Mouse (Mus musculus) stomach, adult 2 months (tissue): Measurements from ENCODE around the gene Acot8. TPM values are rescaled to one million over a fixed set of nuclear protein-coding genes. Genes with fewer than 3 reads are reported as not detected.

Experiments used
- polyA plus RNA-seq: library from polyadenylated mRNA; depleted of rRNA; stranded (reverse); fragments of >200 nt; gene quantifications from 2 replicates; pipeline ENCODE4 v1.2.3, GENCODE M21; 2012; rRNA removed

The Acot8 gene
- 37.1 and 48.4 TPM in 2 replicates for polyA plus RNA-seq

DNA sequence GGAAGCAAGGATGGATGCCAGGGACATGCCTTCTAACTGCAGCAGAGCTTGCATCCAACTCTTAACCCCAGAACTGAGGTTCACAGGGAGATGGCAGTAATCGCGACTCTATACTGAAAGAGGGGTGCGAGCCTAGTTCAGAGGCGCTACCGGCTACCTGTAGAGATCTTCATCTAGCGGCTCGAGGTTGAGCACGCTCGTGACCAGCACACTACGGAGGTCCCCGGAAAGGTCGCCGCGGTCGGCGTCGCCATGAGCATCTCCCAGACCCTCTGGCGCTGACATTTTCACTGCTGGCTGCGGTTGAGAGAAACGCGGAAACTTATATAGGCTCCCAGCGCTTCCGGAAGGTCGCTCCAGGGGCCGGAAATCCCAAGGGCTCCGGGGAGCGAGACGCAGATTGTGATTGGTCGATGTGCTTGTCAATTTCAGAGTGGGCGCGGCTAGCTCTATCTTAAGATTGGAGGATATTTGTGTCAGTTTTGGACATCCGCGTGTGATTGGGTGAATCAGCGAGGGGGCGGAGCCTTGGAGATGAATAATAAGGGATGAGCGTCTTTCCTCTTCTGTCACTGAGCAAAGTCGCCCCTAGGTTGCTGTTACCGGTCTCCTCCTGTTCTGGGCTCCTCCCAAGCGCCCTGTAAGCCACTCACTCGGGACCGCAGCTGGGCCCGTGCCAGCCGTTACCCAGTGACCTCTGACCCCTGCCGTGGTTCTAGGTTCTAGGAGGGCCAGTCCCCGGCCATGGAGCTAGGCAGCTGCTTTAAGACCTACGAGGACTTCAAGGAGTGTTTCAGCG is at the start of gene Acot8, which contains the start of gene Zswim3:
Gene Acot8 (minus strand): TSS at position 350 of the 799 bp plus-strand sequence.
Gene Zswim3 (plus strand): TSS at position 566 of the 799 bp plus-strand sequence.

GRCm38 (mm10) chr2:164833314-164833959 is 28.8 kb upstream of the Acot8 start, which contains the start of gene Neurl2:
Gene Neurl2 (minus strand): TSS chr2:164833456.

DNA sequence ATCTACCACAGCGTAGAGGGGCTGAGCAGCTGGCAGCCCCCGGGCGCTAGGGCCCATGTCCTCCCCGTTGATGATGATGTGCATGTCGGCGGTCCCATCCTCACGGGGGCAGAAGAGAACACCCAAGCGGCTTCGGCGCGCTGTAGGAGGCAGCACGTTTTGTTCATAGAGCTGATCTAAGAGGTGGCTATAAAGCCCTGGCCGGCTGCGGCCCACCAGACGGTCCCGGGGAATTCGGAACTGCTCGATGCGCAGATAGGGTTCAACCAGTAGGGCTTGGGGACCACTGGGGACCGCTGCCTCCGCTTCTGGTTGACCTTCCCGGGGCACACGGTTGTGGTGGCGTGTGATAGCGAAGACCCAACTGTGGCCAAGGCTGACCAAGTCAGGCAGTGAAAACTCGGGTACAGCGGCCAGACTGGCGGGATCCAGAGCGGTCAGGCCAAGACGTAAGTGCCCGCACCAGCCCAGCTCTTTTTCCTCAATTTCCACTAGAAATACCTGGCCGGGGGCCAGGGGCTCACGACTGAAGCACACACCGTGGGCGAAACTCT is 28.1 kb upstream of the Acot8 start, which contains the start of gene Ctsa:
Gene Ctsa (plus strand): TSS at position 126 of the 554 bp plus-strand sequence.

GRCm38 (mm10) chr2:164828437-164828836 is 23.8 kb upstream of the Acot8 start, which contains the start of gene Spata25:
Gene Spata25 (minus strand): TSS chr2:164828537.

DNA sequence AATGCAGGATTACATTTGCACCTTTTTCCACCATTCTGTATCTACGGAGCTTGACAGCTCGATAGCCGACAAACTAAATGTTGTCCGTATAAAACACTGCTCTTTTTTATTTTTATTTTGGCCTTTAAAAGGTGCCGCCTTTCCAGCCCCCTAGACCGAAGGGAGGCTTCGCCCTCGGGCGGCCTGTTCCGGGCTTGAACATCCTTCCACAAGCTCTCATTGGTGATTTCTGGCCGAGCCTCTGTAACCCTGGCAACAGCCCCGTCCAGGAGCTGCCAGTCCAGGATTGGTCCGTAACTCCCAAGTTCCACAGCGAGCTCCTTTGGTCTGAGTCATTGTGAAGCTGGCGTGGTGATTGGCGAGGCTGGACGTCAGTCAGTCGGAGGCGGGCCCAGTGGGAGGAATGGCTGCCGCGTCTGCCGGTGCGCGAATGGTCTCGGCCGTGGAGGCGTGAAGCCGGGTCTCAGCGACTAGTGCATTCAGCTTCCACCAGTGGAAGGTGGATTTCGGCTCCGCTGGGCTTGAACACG is 18.0 kb upstream of the Acot8 start, which contains the start of gene Zswim1:
Gene Zswim1 (plus strand): TSS at position 51 of the 530 bp plus-strand sequence.

DNA sequence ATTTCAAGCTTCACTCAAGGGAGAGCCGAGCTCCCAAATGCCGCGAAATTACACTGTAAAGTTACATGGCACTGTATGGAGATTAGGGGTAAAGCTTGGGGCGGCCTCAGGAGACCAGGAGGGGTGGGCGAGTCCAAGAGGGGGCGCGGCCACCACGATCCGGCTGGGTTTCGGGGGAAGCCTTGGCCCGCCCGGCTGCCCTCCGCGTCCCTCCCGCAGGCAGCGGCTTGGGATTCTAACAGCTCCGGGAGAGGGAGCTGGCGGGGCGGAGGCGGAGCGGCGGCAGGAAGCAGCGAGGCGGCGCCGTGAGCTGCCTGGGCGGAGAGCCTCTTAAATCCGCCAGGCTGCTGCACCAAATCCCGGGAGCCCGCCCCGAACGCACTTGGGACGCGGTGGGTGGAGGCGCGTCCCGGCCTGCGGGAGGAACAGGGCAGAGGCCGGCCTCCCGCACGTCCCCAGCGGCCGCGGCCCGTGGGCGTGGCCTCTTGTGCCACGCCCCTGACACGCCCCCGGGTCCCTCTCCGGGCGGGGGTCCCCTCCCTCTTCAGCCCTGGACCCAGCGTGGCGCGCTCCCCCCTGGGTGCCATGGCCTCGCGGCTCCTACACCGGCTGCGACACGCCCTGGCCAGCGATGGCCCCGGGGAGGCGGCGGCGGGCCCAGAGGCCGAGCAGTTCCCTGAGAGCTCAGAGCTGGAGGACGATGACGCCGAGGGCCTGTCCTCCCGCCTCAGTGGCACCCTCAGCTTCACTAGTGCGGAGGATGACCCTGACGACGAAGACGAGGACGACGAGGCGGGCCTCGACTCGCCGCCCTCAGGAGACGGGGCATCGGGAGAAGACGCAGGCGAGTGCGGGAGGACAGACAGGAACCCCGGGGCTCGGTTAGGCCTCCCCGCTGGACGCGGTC is 18.9 kb downstream of the Acot8 start, which contains the start of gene Snx21:
Gene Snx21 (plus strand): TSS at position 343 of the 907 bp plus-strand sequence.

GRCm38 (mm10) chr2:164779481-164780086 is 25.1 kb downstream of the Acot8 start, which contains the start of gene Tnnc2:
Gene Tnnc2 (minus strand): TSS chr2:164779967.

DNA sequence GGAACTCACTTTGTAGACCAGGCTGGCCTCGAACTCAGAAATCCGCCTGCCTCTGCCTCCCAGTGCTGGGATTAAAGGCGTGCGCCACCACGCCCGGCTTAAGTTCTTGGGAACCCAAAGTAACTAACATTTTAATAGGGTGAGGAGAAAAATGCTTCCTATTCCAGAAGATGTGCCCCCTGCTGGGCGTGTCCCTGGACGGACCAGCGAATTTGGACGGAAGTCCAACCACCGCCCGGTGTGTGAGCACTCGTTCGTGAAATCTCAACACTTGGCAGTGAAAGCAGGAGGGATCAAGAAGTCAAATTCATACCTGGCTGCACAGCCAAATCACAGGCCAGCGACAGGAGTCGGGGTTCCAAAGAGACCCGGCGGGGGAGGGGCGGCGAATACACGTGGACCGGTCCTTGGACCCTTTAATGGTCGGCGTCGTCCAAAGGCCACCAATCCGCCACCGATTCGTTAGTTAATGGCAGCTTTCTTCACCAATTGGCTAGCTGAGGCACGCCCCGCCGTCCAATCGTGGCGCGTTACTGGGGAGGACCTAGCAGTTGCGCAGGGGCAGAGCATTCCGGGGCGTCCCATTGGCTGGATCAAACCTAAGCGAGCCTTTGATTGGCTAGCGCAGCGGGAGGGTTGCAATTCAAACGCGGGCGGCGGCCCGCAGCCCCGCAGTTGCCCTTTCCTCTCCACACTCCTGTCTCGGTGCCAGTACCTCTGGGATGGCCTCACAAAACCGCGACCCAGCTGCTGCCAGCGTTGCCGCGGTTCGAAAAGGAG is 35.2 kb downstream of the Acot8 start, which contains the start of gene Ube2c:
Gene Ube2c (plus strand): TSS at position 641 of the 780 bp plus-strand sequence.

DNA sequence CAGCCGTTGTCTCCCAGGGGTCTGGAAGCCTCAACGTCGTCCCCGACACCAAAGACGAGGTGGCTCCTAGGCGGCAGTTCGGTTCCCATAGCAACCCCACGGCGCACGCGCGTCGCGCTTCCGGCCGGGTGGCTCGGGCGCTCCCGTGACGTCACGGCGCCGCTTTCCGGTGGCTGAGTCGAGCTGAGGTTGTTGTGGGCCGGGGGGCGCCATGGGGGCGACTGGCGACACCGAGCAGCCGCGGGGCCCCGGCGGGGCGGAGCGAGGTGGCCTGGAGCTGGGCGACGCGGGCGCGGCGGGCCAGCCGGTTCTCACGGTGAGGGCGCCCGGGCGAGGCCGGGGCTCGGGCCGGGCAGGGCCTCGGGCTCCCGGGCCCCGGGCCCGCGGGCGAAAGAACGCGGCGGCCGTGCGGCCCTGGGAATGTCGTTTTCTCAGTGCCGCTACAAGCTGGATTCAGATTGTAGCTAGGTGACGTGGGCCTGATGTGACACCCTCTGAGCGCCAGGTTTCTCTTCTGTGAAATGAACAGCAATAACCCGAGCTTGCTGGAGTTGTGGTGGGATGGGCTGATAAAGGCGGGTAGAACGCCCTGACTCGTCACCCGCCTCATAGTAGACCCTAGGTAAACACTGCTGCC is 58.7 kb downstream of the Acot8 start, which contains the start of the genes Wfdc3 and Dnttip1:
Gene Wfdc3 (minus strand): TSS at position 89 of the 637 bp plus-strand sequence.
Gene Dnttip1 (plus strand): TSS at position 141 of the 637 bp plus-strand sequence.

Other genes with a start within 250 kb of the Acot8 start
- gene Wfdc2, start 242.5 kb downstream of the Acot8 start, polyA plus RNA-seq: 41.0 and 51.1 TPM in 2 replicates
- gene Spint3, start 231.4 kb downstream of the Acot8 start, polyA plus RNA-seq: 0.43 TPM in 1 of 2 replicates, not detected in the other
- 0.08 and 0.14 TPM in 2 replicates for gene Wfdc6a, start 219.4 kb downstream of the Acot8 start, polyA plus RNA-seq
- 0.19 TPM in 1 of 2 replicates, not detected in the other for gene Eppin, start 211.3 kb downstream of the Acot8 start, polyA plus RNA-seq
- 0.11 TPM in 1 of 2 replicates, not detected in the other for gene Wfdc6b, start 191.4 kb downstream of the Acot8 start, polyA plus RNA-seq
- gene Wfdc8, start 191.3 kb downstream of the Acot8 start, polyA plus RNA-seq: 0.26 TPM in 1 of 2 replicates, not detected in the other
- 0.09 TPM in 1 of 2 replicates, not detected in the other for gene Wfdc16, start 166.1 kb downstream of the Acot8 start, polyA plus RNA-seq
- 0.30 and 3.4 TPM in 2 replicates for gene Wfdc10, start 148.8 kb downstream of the Acot8 start, polyA plus RNA-seq
- not detected in 2 replicates for gene Wfdc9, start 148.3 kb downstream of the Acot8 start, polyA plus RNA-seq
- not detected in 2 replicates for gene Wfdc11, start 130.8 kb downstream of the Acot8 start, polyA plus RNA-seq
- 0.75 and 2.0 TPM in 2 replicates for gene Wfdc13, start 119.8 kb downstream of the Acot8 start, polyA plus RNA-seq
- 0.20 TPM in 1 of 2 replicates, not detected in the other for gene Spint4, start 106.4 kb downstream of the Acot8 start, polyA plus RNA-seq
- not detected in 2 replicates for gene Spint5, start 89.6 kb downstream of the Acot8 start, polyA plus RNA-seq
- gene Wfdc3, start 59.0 kb downstream of the Acot8 start, polyA plus RNA-seq: 0.22 TPM in 1 of 2 replicates, not detected in the other
- 9.0 and 25.3 TPM in 2 replicates for gene Dnttip1, start 58.9 kb downstream of the Acot8 start, polyA plus RNA-seq
- 31.9 and 34.3 TPM in 2 replicates for gene Ube2c, start 35.0 kb downstream of the Acot8 start, polyA plus RNA-seq
- 33.7 and 34.0 TPM in 2 replicates for gene Tnnc2, start 24.9 kb downstream of the Acot8 start, polyA plus RNA-seq
- 15.0 and 20.3 TPM in 2 replicates for gene Snx21, start 19.1 kb downstream of the Acot8 start, polyA plus RNA-seq
- 0.58 and 1.1 TPM in 2 replicates for gene Zswim3, start 216 bp upstream of the Acot8 start, polyA plus RNA-seq
- 8.0 and 8.1 TPM in 2 replicates for gene Zswim1, start 17.8 kb upstream of the Acot8 start, polyA plus RNA-seq
- gene Spata25, start 23.7 kb upstream of the Acot8 start, polyA plus RNA-seq: not detected in 2 replicates
- 97.4 and 104 TPM in 2 replicates for gene Ctsa, start 28.0 kb upstream of the Acot8 start, polyA plus RNA-seq
- 3.4 and 4.2 TPM in 2 replicates for gene Neurl2, start 28.6 kb upstream of the Acot8 start, polyA plus RNA-seq
- gene Pltp, start 52.8 kb upstream of the Acot8 start, polyA plus RNA-seq: 43.0 and 47.2 TPM in 2 replicates
- gene Pcif1, start 74.4 kb upstream of the Acot8 start, polyA plus RNA-seq: 30.9 and 37.6 TPM in 2 replicates
- 16.7 and 17.1 TPM in 2 replicates for gene Zfp335, start 106.9 kb upstream of the Acot8 start, polyA plus RNA-seq
- gene Mmp9, start 135.9 kb upstream of the Acot8 start, polyA plus RNA-seq: 1.9 and 3.6 TPM in 2 replicates
- gene Slc12a5, start 155.9 kb upstream of the Acot8 start, polyA plus RNA-seq: 0.30 and 0.47 TPM in 2 replicates
- gene Ncoa5, start 230.0 kb upstream of the Acot8 start, polyA plus RNA-seq: 9.8 and 12.4 TPM in 2 replicates